Mouse (Mus musculus) embryonic fibroblast, embryonic 13.5 days (primary cell): ENCODE data around the gene Acvr1b.

Experiments used
- CTCF ChIP-seq: IDR thresholded peaks from 2 replicates; pipeline ENCODE4 v1.5.1; 2011; ENCODE audit warnings: mild to moderate bottlenecking, control low read depth, low read length, moderate library complexity, borderline replicate concordance; ENCODE audit not compliant: insufficient read depth
- POLR2A ChIP-seq: IDR thresholded peaks from 2 replicates; pipeline ENCODE4 v1.6.1; 2011; ENCODE audit warnings: low read depth, mild to moderate bottlenecking, control low read depth, low read length, moderate library complexity

GRCm38 (mm10) chr15:101244012-101244411 lies 70.1 kb downstream of the Acvr1b start:
- no peak for TF ChIP-seq POLR2A
- no peak for TF ChIP-seq CTCF
